In the genomic region with DNA sequence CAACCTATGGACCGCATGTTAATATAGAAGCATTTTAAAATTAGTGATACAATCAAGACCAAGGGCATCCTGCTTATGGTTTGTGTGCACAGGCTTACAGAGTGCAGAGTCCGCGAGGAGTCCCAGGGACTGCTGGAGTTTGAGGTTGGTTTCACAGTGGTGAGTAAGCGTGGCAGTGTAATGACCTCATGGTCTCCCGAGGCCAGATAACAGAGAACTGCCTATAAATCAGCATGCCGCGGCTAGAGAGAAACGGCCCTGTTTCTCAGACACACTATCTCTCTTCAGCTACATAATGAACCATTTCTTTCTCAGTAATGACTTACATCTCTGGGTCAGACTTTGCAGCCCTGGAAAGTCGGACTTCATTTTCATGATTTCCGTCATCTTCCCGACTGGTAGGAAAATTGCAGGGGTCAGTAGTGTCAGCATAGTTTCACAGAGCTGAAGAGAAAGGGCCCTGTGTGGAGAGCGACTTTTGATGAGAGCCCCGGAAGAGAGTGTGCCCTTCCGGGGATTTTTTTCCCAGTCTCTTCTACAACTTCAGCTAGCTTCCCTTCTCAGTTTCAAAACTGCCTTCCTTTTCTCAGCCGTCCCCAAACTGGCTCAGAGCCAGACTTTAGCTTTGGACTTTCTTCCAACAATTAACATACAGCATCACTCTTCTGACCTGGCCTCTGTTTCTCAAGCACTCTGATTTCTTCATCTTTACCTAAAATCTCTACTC, we compare ENCODE assay signal across 8 mouse cellular contexts. TPM values are rescaled to one million over a fixed set of nuclear protein-coding genes. Genes with fewer than 3 reads are reported as not detected.
DNase-seq lines count a peak whose midpoint lies in the region; ATAC-seq lines count a peak whose summit lies in the region.

No protein-coding gene starts in this region.

- no peak overlapping the region for H3K4me2 ChIP-seq in hindbrain, embryonic 11.5 days (replicated peaks; ENCODE audit: low read depth, low read length)
- H3K4me2 ChIP-seq in liver, embryonic 13.5 days, result 0 out of 2 replicates have a peak overlapping the region, but pooled peaks have one; percentile 8
- peak overlapping the region; percentile 4 for H3K4me2 ChIP-seq in stomach, embryonic 15.5 days

- DNase-seq in layer of hippocampus, adult 11-12 months (ENCODE audit: low spot score), result peak; percentile 7
- DNase-seq in layer of hippocampus, postnatal 25 days (ENCODE audit: extremely low spot score in 1 of 2, low spot score in 1 of 2), result no peak
- peak; percentile 70 for DNase-seq in fibroblast of lung, adult 2 months (ENCODE audit: low read depth)
- peak; percentile 33 for DNase-seq in hindbrain, embryonic 11.5 days (ENCODE audit: low spot score)
- DNase-seq in liver, embryonic 13.5 days, result no peak
- no peak for DNase-seq in thymus, postnatal 4 days
- DNase-seq in cerebellum, postnatal 36 days, result no peak

- no peaks in the 10 kb centered on the region for H3K36me3 ChIP-seq in hindbrain, embryonic 11.5 days (ENCODE audit: control insufficient read depth, insufficient read depth, low read length)
- no peaks in the 10 kb centered on the region for H3K36me3 ChIP-seq in liver, embryonic 13.5 days
- H3K36me3 ChIP-seq in stomach, embryonic 15.5 days, result no peaks in the 10 kb centered on the region

- no peak overlapping the region for H3K9ac ChIP-seq in hindbrain, embryonic 11.5 days (ENCODE audit: low read depth, low read length)
- no peak overlapping the region for H3K9ac ChIP-seq in liver, embryonic 13.5 days
- no peak overlapping the region for H3K9ac ChIP-seq in stomach, embryonic 15.5 days

- no peak overlapping the region for H3K4me3 ChIP-seq in hindbrain, embryonic 11.5 days (ENCODE audit: low read depth, low read length)
- no peak overlapping the region for H3K4me3 ChIP-seq in liver, embryonic 13.5 days (replicated peaks)
- H3K4me3 ChIP-seq in stomach, embryonic 15.5 days (replicated peaks), result no peak overlapping the region

- WGBS in hindbrain, embryonic 11.5 days, result 58% methylated on average over 15 of the region's 15 CpGs
- WGBS in liver, embryonic 13.5 days (ENCODE audit: insufficient replicate concordance), result 40% methylated on average over 15 of the region's 15 CpGs
- WGBS in stomach, embryonic 15.5 days, result 33% methylated on average over 15 of the region's 15 CpGs

- H3K27me3 ChIP-seq in hindbrain, embryonic 11.5 days (ENCODE audit: control insufficient read depth, insufficient read depth, low read length), result no peaks in the 10 kb centered on the region
- no peaks in the 10 kb centered on the region for H3K27me3 ChIP-seq in liver, embryonic 13.5 days
- no peaks in the 10 kb centered on the region for H3K27me3 ChIP-seq in stomach, embryonic 15.5 days (replicated peaks)

- no peaks in the 10 kb centered on the region for H3K9me3 ChIP-seq in hindbrain, embryonic 11.5 days (ENCODE audit: control insufficient read depth, low read length)
- no peaks in the 10 kb centered on the region for H3K9me3 ChIP-seq in liver, embryonic 13.5 days (replicated peaks)
- H3K9me3 ChIP-seq in stomach, embryonic 15.5 days, result no peaks in the 10 kb centered on the region

- peak; percentile 78 for ATAC-seq in hindbrain, embryonic 11.5 days (ENCODE audit: low FRiP score)
- ATAC-seq in liver, embryonic 13.5 days (ENCODE audit: low read depth), result no peak; the same call in 1 of the 2 replicates
- peak; percentile 83 for ATAC-seq in stomach, embryonic 15.5 days (ENCODE audit: insufficient read depth, low FRiP score, low read depth)

- H3K4me1 ChIP-seq in hindbrain, embryonic 11.5 days (replicated peaks; ENCODE audit: control insufficient read depth, insufficient read depth, low read length), result no peaks in the 10 kb centered on the region
- peaks cover 2% of the 10 kb centered on the region; the same call in 1 of the 2 replicates for H3K4me1 ChIP-seq in liver, embryonic 13.5 days (replicated peaks)
- peaks cover 8% of the 10 kb centered on the region; the same call in 1 of the 2 replicates for H3K4me1 ChIP-seq in stomach, embryonic 15.5 days

- H3K27ac ChIP-seq in hindbrain, embryonic 11.5 days (ENCODE audit: low read depth, low read length), result no peak overlapping the region
- no peak overlapping the region for H3K27ac ChIP-seq in liver, embryonic 13.5 days
- no peak overlapping the region for H3K27ac ChIP-seq in stomach, embryonic 15.5 days

RNA-seq across cellular contexts. Expression of a gene that starts 2.3 kb away (rescaled TPM):
- 1 to 10 TPM in 1 of 2 experiments, under 1 TPM in 1; 0.91 to 1.2 TPM for total RNA-seq in layer of hippocampus, postnatal 25 days (2021)
- polyA plus RNA-seq in hindbrain, embryonic 11.5 days (2014; fragmentation: Nextera tagmentation; extraction: Ambion mirVana), result 30.5 and 30.7 TPM in 2 replicates
- 21.9 and 26.3 TPM in 2 replicates for polyA plus RNA-seq in liver, embryonic 13.5 days (2015; fragmentation: Nextera tagmentation; extraction: Ambion mirVana)
- 74.4 and 83.6 TPM in 2 replicates for polyA plus RNA-seq in stomach, embryonic 15.5 days (2015; fragmentation: Nextera tagmentation; extraction: Ambion mirVana)

Comparison
In these comparisons a context has a peak if more than half of its experiments do, and no peak if none do; other contexts are left out.
1. DNase-seq: peak in layer of hippocampus, adult 11-12 months (single experiment), fibroblast of lung, adult 2 months (single experiment) and hindbrain, embryonic 11.5 days (single experiment); none in layer of hippocampus, postnatal 25 days (0 of 2), liver, embryonic 13.5 days (single experiment), thymus, postnatal 4 days (single experiment) and cerebellum, postnatal 36 days (0 of 2).